Comparison of ENCODE assay signal across 19 mouse cellular contexts in genomic region chr17:73893207-73893606, GRCm38 (mm10). TPM values are rescaled to one million over a fixed set of nuclear protein-coding genes. Genes with fewer than 3 reads are reported as not detected.
DNase-seq lines count a peak whose midpoint lies in the region; ATAC-seq lines count a peak whose summit lies in the region.
"Had no signal": no experiment of that assay in that cellular context is flagged by ENCODE, and none has a peak within 500 bp of the region (broad histone marks: within the 10 kb centered on the region; RNA-seq: fewer than 3 reads in every experiment).

No protein-coding gene starts in this region.

- H3K9ac ChIP-seq in liver, embryonic 11.5 days (ENCODE audit: low read depth, low read length): no peak overlapping the region
- H3K9ac ChIP-seq in liver, embryonic 12.5 days: no peak overlapping the region
- H3K9ac ChIP-seq: forebrain, embryonic 12.5 days; heart, embryonic 15.5 days; hindbrain, embryonic 13.5 days; liver, embryonic 14.5 days had no signal

- H3K36me3 ChIP-seq in liver, embryonic 11.5 days (ENCODE audit: control insufficient read depth, insufficient read depth, low read length): no peaks in the 10 kb centered on the region
- H3K36me3 ChIP-seq in liver, embryonic 12.5 days: no peaks in the 10 kb centered on the region
- H3K36me3 ChIP-seq: forebrain, embryonic 12.5 days; heart, embryonic 15.5 days; hindbrain, embryonic 13.5 days had no signal

- H3K4me1 ChIP-seq in liver, embryonic 11.5 days (replicated peaks; ENCODE audit: control insufficient read depth, insufficient read depth, low read length): no peaks in the 10 kb centered on the region
- no peaks in the 10 kb centered on the region for H3K4me1 ChIP-seq in liver, embryonic 12.5 days
- H3K4me1 ChIP-seq: forebrain, embryonic 12.5 days; hindbrain, embryonic 13.5 days had no signal

- no peaks in the 10 kb centered on the region for H3K27me3 ChIP-seq in liver, embryonic 11.5 days (replicated peaks; ENCODE audit: control insufficient read depth, insufficient read depth, low read length)
- no peaks in the 10 kb centered on the region for H3K27me3 ChIP-seq in liver, embryonic 12.5 days (replicated peaks)
- H3K27me3 ChIP-seq: forebrain, embryonic 12.5 days; heart, embryonic 15.5 days; hindbrain, embryonic 13.5 days; Patski had no signal

- WGBS in liver, embryonic 11.5 days: 75% methylated on average over 10 of the region's 10 CpGs
- 61% methylated on average over 10 of the region's 10 CpGs for WGBS in liver, embryonic 12.5 days (ENCODE audit: insufficient replicate concordance)

- H3K27ac ChIP-seq in liver, embryonic 11.5 days (ENCODE audit: low read depth, low read length): no peak overlapping the region
- H3K27ac ChIP-seq in liver, embryonic 12.5 days: no peak overlapping the region
- H3K27ac ChIP-seq: forebrain, embryonic 12.5 days; heart, embryonic 15.5 days; hindbrain, embryonic 13.5 days; liver, embryonic 14.5 days; macrophage had no signal

- no peak for DNase-seq in liver, embryonic 11.5 days (ENCODE audit: low spot score)
- DNase-seq in T-cell, adult 2 months (ENCODE audit: low spot score): peak; percentile 64
- DNase-seq in cerebellum, postnatal 10 days: no peak
- DNase-seq in right cerebral cortex, postnatal 25 days: no peak
- DNase-seq in gastrocnemius, adult 8-10 months (ENCODE audit: low spot score in 2 of 2): no peak
- DNase-seq: adrenal gland, adult 2 months; cerebellum, adult 9-10 months; gastrocnemius, postnatal 10 days; kidney, adult 9 months; right cerebral cortex, adult 18-20 months had no signal

- 0 out of 2 replicates have a peak, but pooled peaks have one; percentile 20 for ATAC-seq in liver, embryonic 11.5 days (replicated peaks; ENCODE audit: low FRiP score)
- ATAC-seq in liver, embryonic 12.5 days: no peak
- peak; percentile 95 for ATAC-seq in granulocyte monocyte progenitor cell, adult 5-6 weeks (replicated peaks; ENCODE audit: poor library complexity, severe bottlenecking)
- ATAC-seq in neutrophil, adult 5-6 weeks (ENCODE audit: extremely low read depth, insufficient number of reproducible peaks, low FRiP score, poor library complexity, severe bottlenecking): peak; percentile 72
- ATAC-seq: Patski had no signal

- H3K4me2 ChIP-seq in liver, embryonic 11.5 days: no peak overlapping the region
- no peak overlapping the region for H3K4me2 ChIP-seq in liver, embryonic 12.5 days
- H3K4me2 ChIP-seq: forebrain, embryonic 12.5 days; heart, embryonic 15.5 days; hindbrain, embryonic 13.5 days had no signal

- H3K9me3 ChIP-seq in liver, embryonic 11.5 days (ENCODE audit: control insufficient read depth, low read length): no peaks in the 10 kb centered on the region
- H3K9me3 ChIP-seq in liver, embryonic 12.5 days (replicated peaks): 0 out of 2 replicates have a peak, but pooled peaks cover 7% of the 10 kb centered on the region
- H3K9me3 ChIP-seq: forebrain, embryonic 12.5 days; heart, embryonic 15.5 days; hindbrain, embryonic 13.5 days had no signal

- no peak overlapping the region for H3K4me3 ChIP-seq in liver, embryonic 11.5 days (ENCODE audit: low read depth, low read length)
- no peak overlapping the region for H3K4me3 ChIP-seq in liver, embryonic 12.5 days
- H3K4me3 ChIP-seq: forebrain, embryonic 12.5 days; heart, embryonic 15.5 days; hindbrain, embryonic 13.5 days had no signal

RNA-seq across cellular contexts. Expression of gene Xdh, which starts 56.8 kb away (rescaled TPM):
- polyA plus RNA-seq in liver, embryonic 11.5 days (2014; fragmentation: Nextera tagmentation; extraction: Ambion mirVana): 0.12 and 0.16 TPM in 2 replicates
- 0.35 and 0.56 TPM in 2 replicates for polyA plus RNA-seq in liver, embryonic 12.5 days (2016; fragmentation: Nextera tagmentation; extraction: Ambion mirVana)
- total RNA-seq in granulocyte monocyte progenitor cell, adult 5-6 weeks (2014; fragmentation: Nextera tagmentation): 49.3 and 62.8 TPM in 2 replicates
- total RNA-seq in granulocyte monocyte progenitor cell, adult 5-6 weeks (2017): 26.5 and 35.5 TPM in 2 replicates
- 248 and 254 TPM in 2 replicates for total RNA-seq in neutrophil, adult 5-6 weeks (2017)
- total RNA-seq in gastrocnemius, adult 8-10 months (2022): 10 to 100 TPM; 39.6 to 64.1 (median 43.9) TPM
